Mouse (Mus musculus): ENCODE data around the gene Cpeb4. TPM values are rescaled to one million over a fixed set of nuclear protein-coding genes. Genes with fewer than 3 reads are reported as not detected.
A peak's percentile ranks its signal among the peaks of the same experiment; 100 is the strongest.

Cpeb4 gene
- polyA plus RNA-seq (2012; fragmentation: generic; extraction: Trizol) = 4.2 TPM

DNA sequence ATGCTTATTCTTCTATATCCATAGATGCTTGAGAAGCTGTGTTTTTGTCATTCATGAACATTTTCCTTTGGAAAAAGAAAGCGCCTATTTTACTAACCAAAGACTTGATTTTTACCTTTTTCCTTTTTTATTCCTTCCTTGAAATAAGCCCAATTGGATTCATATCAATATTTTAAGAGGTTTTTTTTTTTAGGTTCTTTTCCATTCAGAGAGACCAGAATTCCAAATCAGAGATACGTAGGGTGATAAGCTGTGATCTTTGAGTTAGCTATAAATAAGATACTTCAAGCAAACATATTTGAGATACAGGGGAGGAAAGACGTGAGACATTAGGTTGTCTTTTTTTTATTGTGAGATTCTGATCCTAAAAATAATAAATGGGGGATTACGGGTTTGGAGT lies at the start of gene Cpeb4:
Gene Cpeb4 (plus strand): TSS at position 301 of the 400 bp plus-strand sequence.
- Histone ChIP-seq H3K79me2 (ENCODE audit: control insufficient read depth, insufficient read depth) (peaks cover 40% of the 10 kb centered on the region), H3ac (ENCODE audit: control insufficient read depth, insufficient read length) (no peak within 1 kb of the TSS), H3K36me3 (ENCODE audit: control insufficient read depth, insufficient read depth) (no peaks in the 10 kb centered on the region), H3K4me2 (ENCODE audit: low read depth) (peak within 1 kb of the TSS; percentile 68), H3K27me3 (ENCODE audit: control insufficient read depth, insufficient read depth, insufficient read length) (no peaks in the 10 kb centered on the region), H3K4me3 (peak within 1 kb of the TSS; percentile 87)
- TF ChIP-seq MYOD1 (IDR thresholded peaks at IDR 0.05; ENCODE audit: control insufficient read depth in 1 of 3, insufficient read length in 2 of 3, low read depth in 2 of 3) (no peak), POLR2AphosphoS2 (IDR thresholded peaks at IDR 0.05; ENCODE audit: insufficient read length, low read depth) (no peak), USF1 (IDR thresholded peaks at IDR 0.05; ENCODE audit: low read depth) (no peak), MYOG (IDR thresholded peaks at IDR 0.05; ENCODE audit: control insufficient read depth in 1 of 3, insufficient read depth in 1 of 3, insufficient read length in 2 of 3, low read depth in 2 of 3) (no peak), TCF3 (IDR thresholded peaks at IDR 0.05; ENCODE audit: insufficient read length, low read depth) (no peak), TCF12 (IDR thresholded peaks at IDR 0.05; ENCODE audit: insufficient read depth, poor library complexity, severe bottlenecking) (no peak), E2F4 (IDR thresholded peaks at IDR 0.05; ENCODE audit: insufficient read depth) (no peak), REST (IDR thresholded peaks at IDR 0.05; ENCODE audit: insufficient read depth, insufficient read length) (no peak), CEBPB (IDR thresholded peaks at IDR 0.05; ENCODE audit: insufficient read depth, poor library complexity, severe bottlenecking) (no peak)

DNA sequence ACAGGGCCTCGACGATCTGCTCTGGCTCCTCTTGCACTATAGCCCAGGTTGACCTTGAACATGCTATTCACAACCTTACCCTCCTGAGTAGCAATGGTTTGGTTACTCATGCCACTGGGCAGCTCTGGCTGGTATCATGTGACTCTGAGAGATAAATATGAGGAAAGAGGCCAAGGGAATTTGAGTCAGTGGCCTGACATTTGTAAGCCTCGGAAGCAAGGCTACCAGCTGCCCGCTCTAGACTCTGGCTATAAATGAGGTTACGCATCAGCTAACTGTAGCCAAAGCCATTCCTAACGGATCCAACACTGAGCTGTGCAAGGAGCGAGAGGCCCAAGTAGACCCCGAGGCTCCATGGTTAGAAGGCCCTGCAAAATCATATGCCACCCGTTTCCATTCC lies 49.5 kb upstream of the Cpeb4 start:
- H3K4me3 ChIP-seq = no peak overlapping the region
- TF ChIP-seq TCF12 (IDR thresholded peaks at IDR 0.05; ENCODE audit: insufficient read depth, poor library complexity, severe bottlenecking) = no peak
- no peak for TF ChIP-seq POLR2A (IDR thresholded peaks at IDR 0.05; ENCODE audit: insufficient read length, low read depth)
- no peak for TF ChIP-seq MAX (IDR thresholded peaks at IDR 0.05; ENCODE audit: low read depth)
- TF ChIP-seq MYOD1 (IDR thresholded peaks at IDR 0.05; ENCODE audit: control insufficient read depth in 1 of 3, insufficient read length in 2 of 3, low read depth in 2 of 3) = peak in 1 of 3 experiments; percentile 31
- peak in 2 of 3 experiments; percentile 33 to 75 for TF ChIP-seq MYOG (IDR thresholded peaks at IDR 0.05; ENCODE audit: control insufficient read depth in 1 of 3, insufficient read depth in 1 of 3, insufficient read length in 2 of 3, low read depth in 2 of 3)
- no peak for TF ChIP-seq E2F4 (IDR thresholded peaks at IDR 0.05; ENCODE audit: insufficient read depth)
- TF ChIP-seq USF1 (IDR thresholded peaks at IDR 0.05; ENCODE audit: low read depth) = peak; percentile 75
- no peak for TF ChIP-seq SRF (IDR thresholded peaks at IDR 0.05; ENCODE audit: control insufficient read depth, insufficient read length, low read depth)
- TF ChIP-seq POLR2AphosphoS2 (IDR thresholded peaks at IDR 0.05; ENCODE audit: insufficient read length, low read depth) = no peak
- TF ChIP-seq REST (IDR thresholded peaks at IDR 0.05; ENCODE audit: insufficient read depth, insufficient read length) = no peak
- no peak for TF ChIP-seq CEBPB (IDR thresholded peaks at IDR 0.05; ENCODE audit: insufficient read depth, poor library complexity, severe bottlenecking)

DNA sequence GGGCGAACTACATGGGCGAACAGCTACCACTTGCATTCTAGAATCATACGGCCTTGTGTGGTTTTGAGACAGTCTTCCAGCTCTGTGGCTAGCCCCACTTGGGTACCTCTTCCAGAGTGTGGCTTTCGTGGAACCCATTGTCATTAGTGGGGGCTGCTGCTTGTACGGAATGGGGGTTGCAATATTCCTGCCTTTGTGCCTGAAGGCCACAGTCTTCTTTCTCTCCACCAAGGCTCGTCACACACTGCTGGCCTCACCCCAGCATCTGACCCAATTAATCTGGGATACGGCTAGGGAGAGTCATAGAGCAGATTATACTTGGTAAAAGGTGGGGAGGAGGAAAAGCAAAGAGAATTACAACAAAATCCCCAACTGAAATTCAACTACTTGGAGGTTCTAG lies 48.5 kb upstream of the Cpeb4 start:
- no peaks in the 10 kb centered on the region for H3K79me2 ChIP-seq (ENCODE audit: control insufficient read depth, insufficient read depth)
- no peak overlapping the region for H3ac ChIP-seq (ENCODE audit: control insufficient read depth, insufficient read length)
- H3K4me2 ChIP-seq (ENCODE audit: low read depth) = no peak overlapping the region
- TF ChIP-seq CEBPB (IDR thresholded peaks at IDR 0.05; ENCODE audit: insufficient read depth, poor library complexity, severe bottlenecking) (no peak), E2F4 (IDR thresholded peaks at IDR 0.05; ENCODE audit: insufficient read depth) (no peak), TCF3 (IDR thresholded peaks at IDR 0.05; ENCODE audit: insufficient read length, low read depth) (no peak), POLR2AphosphoS2 (IDR thresholded peaks at IDR 0.05; ENCODE audit: insufficient read length, low read depth) (no peak), POLR2A (IDR thresholded peaks at IDR 0.05; ENCODE audit: insufficient read length, low read depth) (no peak), TCF12 (IDR thresholded peaks at IDR 0.05; ENCODE audit: insufficient read depth, poor library complexity, severe bottlenecking) (no peak), SRF (IDR thresholded peaks at IDR 0.05; ENCODE audit: control insufficient read depth, insufficient read length, low read depth) (no peak), MAX (IDR thresholded peaks at IDR 0.05; ENCODE audit: low read depth) (no peak), MYOG (IDR thresholded peaks at IDR 0.05; ENCODE audit: control insufficient read depth in 1 of 3, insufficient read depth in 1 of 3, insufficient read length in 2 of 3, low read depth in 2 of 3) (no peak), USF1 (IDR thresholded peaks at IDR 0.05; ENCODE audit: low read depth) (no peak), MYOD1 (IDR thresholded peaks at IDR 0.05; ENCODE audit: control insufficient read depth in 1 of 3, insufficient read length in 2 of 3, low read depth in 2 of 3) (no peak), REST (IDR thresholded peaks at IDR 0.05; ENCODE audit: insufficient read depth, insufficient read length) (no peak)
- no peaks in the 10 kb centered on the region for H3K27me3 ChIP-seq (ENCODE audit: control insufficient read depth, insufficient read depth, insufficient read length)
- no peak overlapping the region for H3K4me3 ChIP-seq
- no peaks in the 10 kb centered on the region for H3K36me3 ChIP-seq (ENCODE audit: control insufficient read depth, insufficient read depth)

More for the DNA sequence above, 49.5 kb upstream of the Cpeb4 start:
- H3K4me2 ChIP-seq (ENCODE audit: low read depth) = peak overlapping the region; percentile 24
- no peaks in the 10 kb centered on the region for H3K79me2 ChIP-seq (ENCODE audit: control insufficient read depth, insufficient read depth)
- no peaks in the 10 kb centered on the region for H3K36me3 ChIP-seq (ENCODE audit: control insufficient read depth, insufficient read depth)
- no peaks in the 10 kb centered on the region for H3K27me3 ChIP-seq (ENCODE audit: control insufficient read depth, insufficient read depth, insufficient read length)
- H3ac ChIP-seq (ENCODE audit: control insufficient read depth, insufficient read length) = no peak overlapping the region

DNA sequence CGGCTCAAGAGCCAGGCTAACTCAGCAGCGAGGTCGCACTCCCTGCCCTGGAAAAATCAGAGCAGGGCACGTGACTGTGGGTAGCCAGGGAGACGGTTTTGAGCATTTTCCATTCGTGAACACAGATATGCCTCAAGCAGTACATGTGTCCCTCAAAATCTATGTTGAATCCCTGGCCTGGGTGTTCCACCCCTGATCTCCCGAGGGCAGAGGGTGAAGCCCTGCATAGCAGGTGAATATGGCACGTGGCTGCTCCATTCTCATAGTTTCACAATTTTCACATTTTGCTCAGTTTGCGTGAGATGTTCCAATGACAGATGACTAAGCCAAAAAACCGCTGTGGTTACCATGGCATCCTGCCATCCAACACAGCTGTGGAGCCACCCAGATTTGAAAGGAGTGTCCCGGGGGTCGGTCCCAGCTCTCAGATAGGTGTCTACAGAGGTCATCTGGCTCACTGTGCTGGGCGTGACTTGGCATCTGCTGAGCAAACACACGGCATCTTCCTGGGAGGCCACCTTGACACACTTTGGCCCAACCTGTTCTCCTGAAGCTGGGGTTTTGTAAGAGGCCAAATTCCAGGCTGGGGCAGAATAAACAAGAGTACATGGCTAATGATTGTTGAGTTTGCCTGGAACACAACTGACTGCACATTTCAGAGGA lies 47.4 kb upstream of the Cpeb4 start:
- TF ChIP-seq MYOG (IDR thresholded peaks at IDR 0.05; ENCODE audit: control insufficient read depth in 1 of 3, insufficient read depth in 1 of 3, insufficient read length in 2 of 3, low read depth in 2 of 3) (peak in 2 of 3 experiments; percentile 49 to 71), MYOD1 (IDR thresholded peaks at IDR 0.05; ENCODE audit: control insufficient read depth in 1 of 3, insufficient read length in 2 of 3, low read depth in 2 of 3) (peak; percentile 17 to 47 (median 22)), CEBPB (IDR thresholded peaks at IDR 0.05; ENCODE audit: insufficient read depth, poor library complexity, severe bottlenecking) (peak; percentile 79), POLR2AphosphoS2 (IDR thresholded peaks at IDR 0.05; ENCODE audit: insufficient read length, low read depth) (no peak), TCF12 (IDR thresholded peaks at IDR 0.05; ENCODE audit: insufficient read depth, poor library complexity, severe bottlenecking) (peak; percentile 87), USF1 (IDR thresholded peaks at IDR 0.05; ENCODE audit: low read depth) (peak; percentile 83), SRF (IDR thresholded peaks at IDR 0.05; ENCODE audit: control insufficient read depth, insufficient read length, low read depth) (no peak), POLR2A (IDR thresholded peaks at IDR 0.05; ENCODE audit: insufficient read length, low read depth) (no peak), TCF3 (IDR thresholded peaks at IDR 0.05; ENCODE audit: insufficient read length, low read depth) (no peak)
- Histone ChIP-seq H3K79me2 (ENCODE audit: control insufficient read depth, insufficient read depth) (no peaks in the 10 kb centered on the region), H3K4me3 (no peak overlapping the region), H3ac (ENCODE audit: control insufficient read depth, insufficient read length) (no peak overlapping the region), H3K27me3 (ENCODE audit: control insufficient read depth, insufficient read depth, insufficient read length) (no peaks in the 10 kb centered on the region), H3K4me2 (ENCODE audit: low read depth) (peak overlapping the region; percentile 51), H3K36me3 (ENCODE audit: control insufficient read depth, insufficient read depth) (no peaks in the 10 kb centered on the region)

Measured in myocyte (in vitro differentiated cells).